Mouse (Mus musculus) limb, embryonic 11.5 days (tissue): ENCODE results near the gene Igsf9b. TPM values are rescaled to one million over a fixed set of nuclear protein-coding genes. Genes with fewer than 3 reads are reported as not detected.

Source experiments
- ATAC-seq: fragments of 200-750 bp; cut with Nextera tagmentation; 2 replicates; pipeline ENCODE4 v1.8.0; 2017; ENCODE audit warnings: low read depth; ENCODE audit not compliant: insufficient number of reproducible peaks, low FRiP score, low TSS enrichment
- DNase-seq: peaks from one replicate; pipeline ENCODE4 v3.0.0-alpha.2; 2015; ENCODE audit warnings: low spot score
- H3K27ac ChIP-seq: fragments of 300-500 bp; sonication (generic); replicated peaks from 2 replicates; pipeline ENCODE4 v1.5.1; 2014; ENCODE audit warnings: low read depth, mild to moderate bottlenecking, low read length
- H3K27me3 ChIP-seq: fragments of 300-500 bp; sonication (generic); 2 replicates; pipeline ENCODE4 v1.6.1; 2014; ENCODE audit warnings: mild to moderate bottlenecking, low read length, mixed read lengths; ENCODE audit not compliant: control insufficient read depth, insufficient read depth
- H3K36me3 ChIP-seq: fragments of 300-500 bp; sonication (generic); 2 replicates; pipeline ENCODE4 v1.6.1; 2014; ENCODE audit warnings: mild to moderate bottlenecking, low read length, moderate library complexity, mixed read lengths; ENCODE audit not compliant: control insufficient read depth, insufficient read depth
- H3K4me1 ChIP-seq: fragments of 300-500 bp; sonication (generic); 2 replicates; pipeline ENCODE4 v1.6.1; 2014; ENCODE audit warnings: low read length, mixed read lengths; ENCODE audit not compliant: control insufficient read depth, insufficient read depth
- H3K4me2 ChIP-seq: fragments of 300-500 bp; sonication (generic); 2 replicates; pipeline ENCODE4 v1.6.1; 2014; ENCODE audit warnings: low read depth, mild to moderate bottlenecking, moderate library complexity; ENCODE audit not compliant: severe bottlenecking
- H3K4me3 ChIP-seq: fragments of 300-500 bp; sonication (generic); 2 replicates; pipeline ENCODE4 v1.5.1; 2014; ENCODE audit warnings: low read depth, low read length
- H3K9ac ChIP-seq: fragments of 300-500 bp; sonication (generic); 2 replicates; pipeline ENCODE4 v1.6.1; 2014; ENCODE audit warnings: mild to moderate bottlenecking, low read length
- H3K9me3 ChIP-seq: fragments of 300-500 bp; sonication (generic); 2 replicates; pipeline ENCODE4 v1.6.1; 2016; ENCODE audit warnings: low read length; ENCODE audit not compliant: control insufficient read depth
- WGBS: fragments of 180-500 bp; shearing (Covaris S2); extraction: QIAGEN DNeasy Blood & Tissue Kit; methylation state at CpG from one replicate; pipeline ENCODE4 v1.1.7; 2014; 5-methylcytosine and 5-hydroxymethylcytosine counted together
- polyA plus RNA-seq: library from polyadenylated mRNA; unstranded; fragments of >200 nt; fragmentation: Nextera tagmentation; extraction: Ambion mirVana; gene quantifications from 2 replicates; pipeline ENCODE4 v1.2.1, GENCODE M21; 2014

Gene Igsf9b
- polyA plus RNA-seq, 1 experiment from 2014 or later, result 2.9 TPM

DNA sequence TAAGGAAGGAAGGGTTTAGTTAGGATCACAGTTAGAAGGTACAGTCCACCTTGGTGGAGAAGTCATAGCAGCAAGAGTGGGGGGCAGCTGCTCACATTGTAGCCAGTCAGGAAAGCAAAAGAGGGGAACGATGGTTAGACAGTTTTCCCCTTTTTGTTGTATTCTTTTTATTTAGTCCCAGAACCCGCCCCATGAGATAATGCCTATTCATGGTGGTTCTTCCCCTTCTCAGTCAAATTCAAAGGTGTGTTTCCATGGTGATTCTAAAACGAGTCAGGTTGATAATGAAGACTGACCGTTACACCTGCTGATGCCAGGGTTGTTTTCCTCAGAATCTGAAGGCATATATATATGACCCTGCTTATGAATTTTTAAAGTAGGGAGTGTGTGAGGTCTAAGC, 29.7 kb upstream of the Igsf9b start:
- Histone ChIP-seq H3K4me1 (no peaks in the 10 kb centered on the region), H3K36me3 (no peaks in the 10 kb centered on the region), H3K9me3 (no peaks in the 10 kb centered on the region; the same call in 1 of the 2 replicates), H3K27me3 (no peaks in the 10 kb centered on the region), H3K9ac (no peak overlapping the region), H3K4me3 (no peak overlapping the region), H3K4me2 (no peak overlapping the region), H3K27ac (no peak overlapping the region)
- 75% methylated on average over 4 of the region's 4 CpGs for WGBS
- DNase-seq (no peak), ATAC-seq (no peak)

- ATAC-seq (no peak), DNase-seq (no peak)
- no peaks in the 10 kb centered on the region for H3K36me3 ChIP-seq
- no peaks in the 10 kb centered on the region for H3K4me1 ChIP-seq
- no peaks in the 10 kb centered on the region for H3K27me3 ChIP-seq
- no peaks in the 10 kb centered on the region; the same call in 1 of the 2 replicates for H3K9me3 ChIP-seq
- no peak overlapping the region for H3K9ac ChIP-seq
- no peak overlapping the region for H3K4me3 ChIP-seq
- 87% methylated on average over 2 of the region's 2 CpGs for WGBS
- no peak overlapping the region for H3K4me2 ChIP-seq
- H3K27ac ChIP-seq, result no peak overlapping the region
Observed at GRCm38 (mm10) chr9:27269904-27270303, 29.1 kb upstream of the Igsf9b start.

DNA sequence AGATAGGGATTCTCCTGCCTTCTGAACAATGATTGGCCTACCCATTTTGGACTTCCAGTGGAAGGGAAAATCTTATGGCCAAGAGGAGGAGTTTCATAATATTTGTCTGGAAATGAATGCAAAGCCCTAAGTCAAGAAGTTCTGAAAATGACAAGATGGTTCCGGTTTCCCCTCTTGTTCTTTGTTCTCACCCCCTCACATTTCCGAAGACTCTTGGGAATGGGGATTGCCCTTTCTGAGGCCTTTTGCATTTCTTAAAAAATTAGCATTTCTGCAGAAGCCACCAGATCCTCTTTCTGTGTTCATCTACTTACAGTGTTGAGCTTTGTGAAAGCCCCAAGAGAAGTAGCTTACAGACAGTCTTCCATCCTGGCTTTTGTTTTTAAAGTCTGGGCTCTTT, 27.1 kb upstream of the Igsf9b start:
- Histone ChIP-seq H3K36me3 (no peaks in the 10 kb centered on the region), H3K27me3 (no peaks in the 10 kb centered on the region), H3K4me1 (no peaks in the 10 kb centered on the region), H3K27ac (no peak overlapping the region), H3K9ac (no peak overlapping the region), H3K4me2 (no peak overlapping the region), H3K4me3 (no peak overlapping the region), H3K9me3 (no peaks in the 10 kb centered on the region; the same call in 1 of the 2 replicates)
- DNase-seq (no peak), ATAC-seq (no peak)
- 91% methylated on average over 2 of the region's 2 CpGs for WGBS

GRCm38 (mm10) chr9:27272858-27273257, 26.1 kb upstream of the Igsf9b start:
- Histone ChIP-seq H3K4me3 (no peak overlapping the region), H3K9me3 (no peaks in the 10 kb centered on the region; the same call in 1 of the 2 replicates), H3K9ac (no peak overlapping the region), H3K27ac (no peak overlapping the region), H3K36me3 (no peaks in the 10 kb centered on the region), H3K27me3 (no peaks in the 10 kb centered on the region), H3K4me2 (no peak overlapping the region), H3K4me1 (no peaks in the 10 kb centered on the region)
- ATAC-seq (no peak), DNase-seq (no peak)
- 93% methylated on average over 1 of the region's 1 CpGs for WGBS

GRCm38 (mm10) chr9:27276282-27276839, 22.6 kb upstream of the Igsf9b start:
- ATAC-seq, result no peak
- H3K9me3 ChIP-seq, result no peaks in the 10 kb centered on the region; the same call in 1 of the 2 replicates
- no peak overlapping the region for H3K27ac ChIP-seq
- no peak overlapping the region for H3K4me3 ChIP-seq
- no peaks in the 10 kb centered on the region for H3K27me3 ChIP-seq
- no peaks in the 10 kb centered on the region for H3K36me3 ChIP-seq
- DNase-seq, result no peak
- H3K4me1 ChIP-seq, result no peaks in the 10 kb centered on the region
- no peak overlapping the region for H3K9ac ChIP-seq
- WGBS, result 76% methylated on average over 8 of the region's 8 CpGs
- H3K4me2 ChIP-seq, result no peak overlapping the region

GRCm38 (mm10) chr9:27277401-27278087, 21.5 kb upstream of the Igsf9b start:
- H3K4me2 ChIP-seq, result no peak overlapping the region
- ATAC-seq (no peak), DNase-seq (no peak)
- H3K36me3 ChIP-seq, result no peaks in the 10 kb centered on the region
- no peak overlapping the region for H3K9ac ChIP-seq
- WGBS, result 76% methylated on average over 5 of the region's 5 CpGs
- no peaks in the 10 kb centered on the region for H3K4me1 ChIP-seq
- H3K27ac ChIP-seq, result no peak overlapping the region
- no peak overlapping the region for H3K4me3 ChIP-seq
- H3K9me3 ChIP-seq, result no peaks in the 10 kb centered on the region
- H3K27me3 ChIP-seq, result no peaks in the 10 kb centered on the region

GRCm38 (mm10) chr9:27279041-27279440, 20.0 kb upstream of the Igsf9b start:
- DNase-seq, result no peak
- no peaks in the 10 kb centered on the region for H3K9me3 ChIP-seq
- no peak for ATAC-seq
- H3K36me3 ChIP-seq, result no peaks in the 10 kb centered on the region
- H3K4me3 ChIP-seq, result no peak overlapping the region
- no peak overlapping the region for H3K4me2 ChIP-seq
- no peak overlapping the region for H3K27ac ChIP-seq
- H3K4me1 ChIP-seq, result no peaks in the 10 kb centered on the region
- H3K27me3 ChIP-seq, result no peaks in the 10 kb centered on the region
- WGBS, result 54% methylated on average over 1 of the region's 1 CpGs
- no peak overlapping the region for H3K9ac ChIP-seq

- no peaks in the 10 kb centered on the region for H3K4me1 ChIP-seq
- no peak overlapping the region for H3K4me2 ChIP-seq
- no peak overlapping the region for H3K9ac ChIP-seq
- no peaks in the 10 kb centered on the region for H3K9me3 ChIP-seq
- WGBS, result 73% methylated on average over 4 of the region's 4 CpGs
- ATAC-seq (no peak), DNase-seq (no peak)
- no peaks in the 10 kb centered on the region for H3K36me3 ChIP-seq
- H3K27me3 ChIP-seq, result no peaks in the 10 kb centered on the region
- no peak overlapping the region for H3K4me3 ChIP-seq
- H3K27ac ChIP-seq, result no peak overlapping the region
Observed at GRCm38 (mm10) chr9:27280976-27281375, 18.0 kb upstream of the Igsf9b start.
